Mouse (Mus musculus) ES-Bruce4 (cell line): Measurements from ENCODE around the gene Pou2f3.

Source experiments
- CTCF ChIP-seq: IDR thresholded peaks from one replicate; pipeline ENCODE4 v1.8.1; 2011; ENCODE audit warnings: low read depth, low read length
- EP300 ChIP-seq: IDR thresholded peaks from 2 replicates; pipeline ENCODE4 v1.6.1; 2011; ENCODE audit warnings: low read depth, low read length; ENCODE audit not compliant: insufficient read depth
- POLR2A ChIP-seq: IDR thresholded peaks from one replicate; pipeline ENCODE4 v1.8.1; 2011; ENCODE audit warnings: low read length; ENCODE audit not compliant: insufficient read depth

DNA sequence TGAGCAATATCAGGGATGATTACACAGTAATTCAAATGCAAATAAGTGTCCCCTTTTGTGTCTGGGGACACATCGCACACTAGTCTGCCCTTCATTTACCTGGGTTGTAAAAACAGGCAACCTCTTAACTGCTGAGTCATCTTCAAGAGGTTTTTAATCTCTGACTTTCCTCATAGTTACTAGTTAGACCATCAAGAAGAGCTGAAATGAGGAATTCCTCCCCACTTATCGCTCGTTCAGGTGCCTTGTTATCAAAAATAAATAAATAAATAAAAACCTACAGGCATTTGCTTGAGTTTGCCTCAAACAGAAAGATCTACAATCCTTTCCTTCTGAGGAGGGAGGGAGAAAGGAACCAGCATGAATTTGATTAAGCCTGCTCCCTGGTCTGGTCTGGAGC is 101.4 kb downstream of the Pou2f3 start:
- TF ChIP-seq POLR2A (no peak), CTCF (no peak), EP300 (no peak)
